Comparison of ENCODE assay signal across 22 mouse cellular contexts in the genomic region with DNA sequence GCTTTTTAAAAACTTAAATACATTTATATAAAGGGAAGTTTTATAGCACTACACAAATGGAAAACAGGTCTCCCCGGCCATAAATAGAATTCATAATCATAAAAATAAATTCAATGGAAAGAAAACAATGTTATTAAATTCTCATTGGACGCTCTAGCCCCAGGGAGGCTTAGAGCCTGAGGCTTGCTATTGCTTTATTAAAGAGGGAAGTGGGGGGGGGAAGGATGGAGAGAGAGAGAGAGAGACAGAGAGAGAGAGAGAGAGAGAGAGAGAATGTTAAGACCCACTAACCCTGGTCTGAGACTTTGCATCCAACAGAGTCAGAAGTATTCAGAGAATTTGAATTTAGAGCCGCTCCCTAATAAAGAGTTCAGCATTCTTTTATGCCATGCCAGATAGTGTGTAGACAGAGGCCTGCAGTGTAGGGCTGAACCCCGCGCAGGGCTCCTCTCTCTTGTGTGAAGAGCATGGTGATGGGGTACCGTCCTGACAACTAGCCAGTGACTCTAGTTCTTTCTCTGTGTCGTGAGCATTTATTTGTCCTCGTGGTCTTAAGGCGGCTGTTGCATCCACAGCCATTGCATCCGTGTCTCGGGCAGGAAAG. TPM values are rescaled to one million over a fixed set of nuclear protein-coding genes. Genes with fewer than 3 reads are reported as not detected.
DNase-seq lines count a peak whose midpoint lies in the region; ATAC-seq and TF ChIP-seq lines count a peak whose summit lies in the region.
"Had no signal": no experiment of that assay in that cellular context is flagged by ENCODE, and none has a peak within 500 bp of the region (broad histone marks: within the 10 kb centered on the region; RNA-seq: fewer than 3 reads in every experiment).

No protein-coding gene starts in this region.

- in situ Hi-C loops in ES-E14 (cut with MboI; ENCODE audit: low sequenced_read_pairs in 2 of 2, unreplicated experiment in 2 of 2): no loop called here

- ATAC-seq in forebrain, embryonic 16.5 days: no peak
- ATAC-seq in hindbrain, embryonic 13.5 days (ENCODE audit: low FRiP score): no peak
- ATAC-seq in midbrain, embryonic 13.5 days: no peak
- ATAC-seq: forebrain, embryonic 13.5 days; intestine, embryonic 15.5 days had no signal

- no peaks in the 10 kb centered on the region for H3K36me3 ChIP-seq in forebrain, embryonic 10.5 days (replicated peaks)
- no peaks in the 10 kb centered on the region for H3K36me3 ChIP-seq in forebrain, embryonic 16.5 days (ENCODE audit: control insufficient read depth, insufficient read depth)
- no peaks in the 10 kb centered on the region for H3K36me3 ChIP-seq in ES-E14 (ENCODE audit: control insufficient read depth, insufficient read depth, low read length, poor library complexity, severe bottlenecking)
- no peaks in the 10 kb centered on the region for H3K36me3 ChIP-seq in hindbrain, embryonic 13.5 days
- no peaks in the 10 kb centered on the region for H3K36me3 ChIP-seq in midbrain, embryonic 13.5 days
- H3K36me3 ChIP-seq: intestine, embryonic 15.5 days; kidney, embryonic 15.5 days had no signal

- H3K4me1 ChIP-seq in forebrain, embryonic 10.5 days: peaks cover 36% of the 10 kb centered on the region
- peaks cover 13% of the 10 kb centered on the region for H3K4me1 ChIP-seq in forebrain, embryonic 16.5 days (replicated peaks; ENCODE audit: control insufficient read depth, insufficient read depth, low read length)
- peaks cover 0 to 20% of the 10 kb centered on the region in 2 experiments; a peak in 2 of 4 replicates for H3K4me1 ChIP-seq in ES-E14 (ENCODE audit: control insufficient read depth in 2 of 2, insufficient read depth in 2 of 2, low read length in 2 of 2, poor library complexity in 1 of 2)
- peaks cover 37% of the 10 kb centered on the region for H3K4me1 ChIP-seq in hindbrain, embryonic 13.5 days (replicated peaks)
- peaks cover 21% of the 10 kb centered on the region for H3K4me1 ChIP-seq in midbrain, embryonic 13.5 days (replicated peaks)

- H3K9me3 ChIP-seq in forebrain, embryonic 10.5 days: no peaks in the 10 kb centered on the region
- no peaks in the 10 kb centered on the region for H3K9me3 ChIP-seq in forebrain, embryonic 16.5 days (ENCODE audit: control insufficient read depth, low read length)
- no peaks in the 10 kb centered on the region for H3K9me3 ChIP-seq in ES-E14 (ENCODE audit: control insufficient read depth, insufficient read depth, low read depth, low read length)
- H3K9me3 ChIP-seq in hindbrain, embryonic 13.5 days: no peaks in the 10 kb centered on the region
- H3K9me3 ChIP-seq in midbrain, embryonic 13.5 days: no peaks in the 10 kb centered on the region
- H3K9me3 ChIP-seq: forebrain, embryonic 13.5 days; intestine, embryonic 15.5 days; kidney, embryonic 15.5 days had no signal

- no peak for DNase-seq in forebrain, embryonic 10.5 days (ENCODE audit: extremely low spot score, low spot score)
- DNase-seq in ES-E14 (ENCODE audit: low read depth, low spot score): no peak
- DNase-seq in adrenal gland, postnatal 4 days (ENCODE audit: low spot score in 2 of 2): no peak
- no peak for DNase-seq in frontal cortex, adult 2 months (ENCODE audit: extremely low spot score in 1 of 2, low spot score in 1 of 2)
- DNase-seq in urinary bladder, postnatal 4 days (ENCODE audit: low spot score in 2 of 2): no peak
- DNase-seq: adrenal gland, postnatal 14 days; cerebellum, adult 8-10 months; heart, postnatal 36 days; right cerebral cortex, adult 18-20 months; spleen, adult 18-20 months; thymus, adult 18-20 months had no signal

- 82% methylated on average over 11 of the region's 11 CpGs for WGBS in forebrain, embryonic 10.5 days
- 59% methylated on average over 11 of the region's 11 CpGs for WGBS in forebrain, embryonic 16.5 days
- WGBS in hindbrain, embryonic 13.5 days: 60% methylated on average over 11 of the region's 11 CpGs
- 70% methylated on average over 11 of the region's 11 CpGs for WGBS in midbrain, embryonic 13.5 days

- H3K4me2 ChIP-seq in forebrain, embryonic 16.5 days (ENCODE audit: low read length): no peak overlapping the region
- H3K4me2 ChIP-seq in hindbrain, embryonic 13.5 days: no peak overlapping the region
- H3K4me2 ChIP-seq in midbrain, embryonic 13.5 days (replicated peaks): no peak overlapping the region
- H3K4me2 ChIP-seq: forebrain, embryonic 13.5 days; heart, embryonic 11.5 days; intestine, embryonic 15.5 days; kidney, embryonic 15.5 days had no signal

- no peaks in the 10 kb centered on the region for H3K27me3 ChIP-seq in forebrain, embryonic 10.5 days (ENCODE audit: poor library complexity, severe bottlenecking)
- H3K27me3 ChIP-seq in forebrain, embryonic 16.5 days (replicated peaks; ENCODE audit: control insufficient read depth, insufficient read depth, low read length): no peaks in the 10 kb centered on the region
- H3K27me3 ChIP-seq in hindbrain, embryonic 13.5 days: 0 out of 2 replicates have a peak, but pooled peaks cover 3% of the 10 kb centered on the region
- no peaks in the 10 kb centered on the region for H3K27me3 ChIP-seq in midbrain, embryonic 13.5 days
- H3K27me3 ChIP-seq: forebrain, embryonic 13.5 days; intestine, embryonic 15.5 days; kidney, embryonic 15.5 days had no signal

- H3K4me3 ChIP-seq in forebrain, embryonic 10.5 days: no peak overlapping the region
- H3K4me3 ChIP-seq in forebrain, embryonic 16.5 days (replicated peaks; ENCODE audit: low read length): no peak overlapping the region
- H3K4me3 ChIP-seq in ES-E14 (ENCODE audit: insufficient read depth in 1 of 2, low read depth in 1 of 2, low read length in 2 of 2, poor library complexity in 1 of 2, severe bottlenecking in 1 of 2): no peak overlapping the region
- no peak overlapping the region for H3K4me3 ChIP-seq in hindbrain, embryonic 13.5 days
- no peak overlapping the region for H3K4me3 ChIP-seq in midbrain, embryonic 13.5 days (replicated peaks)
- H3K4me3 ChIP-seq: forebrain, embryonic 13.5 days; intestine, embryonic 15.5 days; kidney, embryonic 15.5 days; myocyte had no signal

- H3K27ac ChIP-seq in forebrain, embryonic 10.5 days: peak overlapping the region; percentile 60; the same call in 1 of the 2 replicates
- H3K27ac ChIP-seq in forebrain, embryonic 16.5 days (ENCODE audit: low read length): no peak overlapping the region
- no peak overlapping the region for H3K27ac ChIP-seq in ES-E14 (ENCODE audit: insufficient read depth, low read depth, low read length, poor library complexity, severe bottlenecking)
- peak overlapping the region; percentile 58 for H3K27ac ChIP-seq in hindbrain, embryonic 13.5 days
- H3K27ac ChIP-seq in midbrain, embryonic 13.5 days: peak overlapping the region; percentile 70
- H3K27ac ChIP-seq: forebrain, embryonic 13.5 days; intestine, embryonic 15.5 days; kidney, embryonic 15.5 days; liver, embryonic 14.5 days had no signal

- no peak overlapping the region for H3K9ac ChIP-seq in forebrain, embryonic 16.5 days (replicated peaks; ENCODE audit: low read depth, low read length)
- H3K9ac ChIP-seq in ES-E14 (ENCODE audit: insufficient read depth, low read depth, low read length, poor library complexity, severe bottlenecking): peak overlapping the region; percentile 5; the same call in 1 of the 2 replicates
- H3K9ac ChIP-seq in hindbrain, embryonic 13.5 days: no peak overlapping the region
- no peak overlapping the region for H3K9ac ChIP-seq in midbrain, embryonic 13.5 days (replicated peaks)
- H3K9ac ChIP-seq: forebrain, embryonic 13.5 days; intestine, embryonic 15.5 days; kidney, embryonic 15.5 days; liver, embryonic 14.5 days had no signal

TF ChIP-seq in ES-E14, 5 proteins besides CTCF, POLR2A, EP300 and RAD21:
- TF ChIP-seq MAFK (IDR thresholded peaks at IDR 0.05; ENCODE audit: insufficient read depth, low read depth, low read length) (no peak), CHD2 (IDR thresholded peaks at IDR 0.05; ENCODE audit: low read depth, low read length) (no peak), ZNF384 (IDR thresholded peaks at IDR 0.05; ENCODE audit: low read depth, low read length) (no peak), HCFC1 (IDR thresholded peaks at IDR 0.05; ENCODE audit: borderline replicate concordance, insufficient read depth, low read length) (no peak), ZC3H11A (IDR thresholded peaks at IDR 0.05; ENCODE audit: borderline replicate concordance, low read depth, low read length) (no peak)
TF ChIP-seq in ES-E14: peak in this region for 0.

RNA-seq across cellular contexts. Expression of a gene that starts 42.3 kb away (rescaled TPM):
- 0.07 and 0.32 TPM in 2 replicates for polyA plus RNA-seq in forebrain, embryonic 10.5 days (2016; fragmentation: Nextera tagmentation; extraction: Ambion mirVana)
- polyA plus RNA-seq in forebrain, embryonic 16.5 days (2015; fragmentation: Nextera tagmentation; extraction: Ambion mirVana): 2.4 and 3.2 TPM in 2 replicates
- 0.53 and 1.1 TPM in 2 replicates for total RNA-seq in ES-E14 (2012; rRNA removed)
- polyA plus RNA-seq in hindbrain, embryonic 13.5 days (2015; fragmentation: Nextera tagmentation; extraction: Ambion mirVana): 1.3 and 1.4 TPM in 2 replicates
- polyA plus RNA-seq in midbrain, embryonic 13.5 days (2015; fragmentation: Nextera tagmentation; extraction: Ambion mirVana): 0.80 and 1.1 TPM in 2 replicates
- 10 to 100 TPM; 14.1 to 16.8 TPM for total RNA-seq in adrenal gland, postnatal 4 days (2021)
- polyA plus RNA-seq in frontal cortex, adult 2 months (2012; rRNA removed): 33.4 and 38.0 TPM in 2 replicates
- total RNA-seq: common myeloid progenitor, adult 5-6 weeks; megakaryocyte, adult 5-6 weeks had no signal

Comparison
In these comparisons a context has a peak if more than half of its experiments do, and no peak if none do; other contexts are left out.
1. H3K27ac ChIP-seq: peak in forebrain, embryonic 10.5 days (single experiment), hindbrain, embryonic 13.5 days (single experiment) and midbrain, embryonic 13.5 days (single experiment); none in forebrain, embryonic 16.5 days (single experiment) and ES-E14 (single experiment).